Mouse (Mus musculus) fibroblast of lung, adult 2 months (primary cell): ENCODE results near the gene Ttc28.
A peak's percentile ranks its signal among the peaks of the same experiment; 100 is the strongest.

ENCODE experiments used
- DNase-seq: peaks from one replicate; pipeline ENCODE4 v3.0.0-alpha.2; 2011; ENCODE audit warnings: low read depth

Ttc28 gene

GRCm38 (mm10) chr5:111287571-111287970 lies 408.0 kb downstream of the Ttc28 start:
- no peak for DNase-seq

- no peak for DNase-seq
These were observed 408.9 kb downstream of the Ttc28 start for GRCm38 (mm10) chr5:111288486-111288885.

- no peak for DNase-seq
These were observed 410.5 kb downstream of the Ttc28 start for GRCm38 (mm10) chr5:111290071-111290470.

- no peak for DNase-seq
These were observed 412.0 kb downstream of the Ttc28 start for GRCm38 (mm10) chr5:111291639-111292038.

- no peak for DNase-seq
These were observed 418.2 kb downstream of the Ttc28 start for GRCm38 (mm10) chr5:111297801-111298200.

GRCm38 (mm10) chr5:111298706-111299105 lies 419.1 kb downstream of the Ttc28 start:
- DNase-seq, result no peak

GRCm38 (mm10) chr5:111300776-111301175 lies 421.2 kb downstream of the Ttc28 start:
- no peak for DNase-seq

GRCm38 (mm10) chr5:111301736-111302135 lies 422.1 kb downstream of the Ttc28 start:
- DNase-seq, result no peak

GRCm38 (mm10) chr5:111304730-111305129 lies 425.1 kb downstream of the Ttc28 start:
- no peak for DNase-seq

- no peak for DNase-seq
These were observed 430.6 kb downstream of the Ttc28 start for GRCm38 (mm10) chr5:111310185-111310584.

GRCm38 (mm10) chr5:111313833-111314232 lies 434.2 kb downstream of the Ttc28 start:
- DNase-seq, result no peak

- DNase-seq, result no peak
These were observed 435.5 kb downstream of the Ttc28 start for GRCm38 (mm10) chr5:111315061-111315460.

- no peak for DNase-seq
These were observed 437.9 kb downstream of the Ttc28 start for GRCm38 (mm10) chr5:111317526-111317925.

- DNase-seq, result peak; percentile 27
These were observed 439.3 kb downstream of the Ttc28 start for GRCm38 (mm10) chr5:111318946-111319345.

GRCm38 (mm10) chr5:111325813-111326212 lies 446.2 kb downstream of the Ttc28 start:
- DNase-seq, result no peak

- no peak for DNase-seq
These were observed 447.8 kb downstream of the Ttc28 start for GRCm38 (mm10) chr5:111327420-111327819.

GRCm38 (mm10) chr5:111329782-111330416 lies 450.3 kb downstream of the Ttc28 start:
- no peak for DNase-seq

GRCm38 (mm10) chr5:111330417-111331098 lies 451.0 kb downstream of the Ttc28 start, which contains the start of gene Pitpnb:
Pitpnb (plus strand) TSS chr5:111330763.
- peak; percentile 91 for DNase-seq

GRCm38 (mm10) chr5:111331099-111331435 lies 451.5 kb downstream of the Ttc28 start:
- DNase-seq, result no peak

- no peak for DNase-seq
These were observed 456.5 kb downstream of the Ttc28 start for GRCm38 (mm10) chr5:111335939-111336691.
